Mouse (Mus musculus) urinary bladder, postnatal 36 days (tissue): ENCODE measurements around the gene Trim30a.
"Not testable (repeated sequence)": the region's sequence is repeated elsewhere in the genome, so short reads cannot be mapped to it uniquely, and the experiment has no call there.

ENCODE experiments used
- DNase-seq, 2 experiments: peaks; one replicate each; pipeline ENCODE4 v3.0.0; 2022; ENCODE audit warnings: low spot score in 2 of 2, mixed read lengths in 1 of 2

Trim30a gene

GRCm38 (mm10) chr7:104465065-104465744, at the start of gene Trim30a:
Gene Trim30a (minus strand): TSS chr7:104465193.
- no peak for DNase-seq

- DNase-seq, result not testable (repeated sequence)
Observed at GRCm38 (mm10) chr7:104507421-104508065, 42.5 kb upstream of the Trim30a start, which contains the start of gene Trim30d. Gene Trim30d (minus strand): TSS chr7:104507849.

GRCm38 (mm10) chr7:104501589-104502371, 36.8 kb upstream of the Trim30a start:
- no peak for DNase-seq

GRCm38 (mm10) chr7:104501186-104501585, 36.2 kb upstream of the Trim30a start:
- DNase-seq, result not testable (repeated sequence)

- not testable (repeated sequence) for DNase-seq
Observed at GRCm38 (mm10) chr7:104499464-104499863, 34.5 kb upstream of the Trim30a start.

- DNase-seq, result no peak
Observed at GRCm38 (mm10) chr7:104445961-104446645, 18.9 kb downstream of the Trim30a start.

GRCm38 (mm10) chr7:104404460-104404950, 60.5 kb downstream of the Trim30a start:
- no peak for DNase-seq

- DNase-seq, result no peak
Observed at GRCm38 (mm10) chr7:104401140-104401539, 63.9 kb downstream of the Trim30a start.

- no peak for DNase-seq
Observed at GRCm38 (mm10) chr7:104400698-104401097, 64.3 kb downstream of the Trim30a start, which contains the start of gene Trim30c. Gene Trim30c (minus strand): TSS chr7:104400837.

GRCm38 (mm10) chr7:104398492-104398891, 66.5 kb downstream of the Trim30a start:
- DNase-seq, result no peak

- no peak for DNase-seq
Observed at GRCm38 (mm10) chr7:104369736-104370414, 95.1 kb downstream of the Trim30a start, which contains the start of gene Trim30b. Gene Trim30b (minus strand): TSS chr7:104369884.

- DNase-seq, result no peak
Observed at GRCm38 (mm10) chr7:104366339-104366738, 98.7 kb downstream of the Trim30a start.
